Comparison of ENCODE assay signal across 8 mouse cellular contexts in the genomic region with DNA sequence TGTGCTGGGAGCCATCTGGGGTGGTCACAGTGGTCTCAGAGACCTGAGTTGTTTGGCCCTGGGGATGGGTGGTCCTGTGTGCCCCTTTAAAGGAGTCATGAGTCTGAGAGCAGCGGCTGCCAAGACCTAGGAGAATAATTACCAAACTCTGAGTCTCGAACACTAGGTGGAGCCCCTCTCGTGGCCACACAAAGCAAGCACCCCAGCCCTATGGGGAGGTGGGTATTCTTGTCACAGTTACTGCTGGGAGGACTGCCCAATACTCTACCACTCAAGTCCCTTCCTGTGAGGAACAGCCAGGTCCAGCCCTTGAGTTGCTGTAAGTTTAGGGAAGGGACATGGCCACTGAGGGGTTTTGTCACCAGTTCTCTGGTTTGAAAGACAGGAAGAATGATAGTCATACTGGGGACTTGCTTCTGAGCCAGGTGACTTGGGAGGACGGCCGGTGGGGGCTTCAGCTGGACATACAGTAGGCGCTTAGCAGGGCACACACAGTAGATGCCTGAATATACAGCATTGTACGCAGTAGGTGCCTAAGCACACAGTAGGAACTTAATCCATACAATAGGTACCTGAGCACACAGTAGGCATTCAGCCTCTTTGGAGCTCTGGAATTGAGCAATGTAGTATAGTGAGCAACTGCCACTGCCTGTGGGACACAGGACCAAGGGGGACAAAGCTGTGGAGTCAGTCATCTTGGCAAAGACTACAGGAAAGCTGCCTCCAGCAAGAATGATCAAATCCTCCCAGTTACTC. TPM values are rescaled to one million over a fixed set of nuclear protein-coding genes. Genes with fewer than 3 reads are reported as not detected.
DNase-seq lines count a peak whose midpoint lies in the region; ATAC-seq and TF ChIP-seq lines count a peak whose summit lies in the region.

No protein-coding gene starts in this region.

- H3K27me3 ChIP-seq in ES-Bruce4 (ENCODE audit: control insufficient read depth, insufficient read depth, low read length, poor library complexity, severe bottlenecking) = no peaks in the 10 kb centered on the region
- H3K27me3 ChIP-seq in intestine, embryonic 14.5 days (replicated peaks; ENCODE audit: control insufficient read depth, insufficient read depth, low read length) = no peaks in the 10 kb centered on the region

- peak; percentile 55; the same call in 1 of the 2 replicates for ATAC-seq in frontal cortex, adult (ENCODE audit: low TSS enrichment)
- ATAC-seq in intestine, embryonic 14.5 days (replicated peaks; ENCODE audit: low FRiP score, low TSS enrichment, low read depth) = peak; percentile 45; the same call in 1 of the 2 replicates

- TF ChIP-seq EP300 in ES-Bruce4 (IDR thresholded peaks at IDR 0.05; ENCODE audit: insufficient read depth, low read depth, low read length) = no peak

- no peak overlapping the region for H3K9ac ChIP-seq in ES-Bruce4 (ENCODE audit: low read depth, poor library complexity, severe bottlenecking)
- H3K9ac ChIP-seq in intestine, embryonic 14.5 days (ENCODE audit: low read length) = no peak overlapping the region

- 46% methylated on average over 7 of the region's 7 CpGs for WGBS in intestine, embryonic 14.5 days
- WGBS in lung, adult 2 months = 40% methylated on average over 7 of the region's 7 CpGs

- TF ChIP-seq CTCF in ES-Bruce4 (IDR thresholded peaks at IDR 0.05; ENCODE audit: low read depth, low read length) = peak; percentile 68
- TF ChIP-seq CTCF in embryonic fibroblast, embryonic 13.5 days (IDR thresholded peaks at IDR 0.05; ENCODE audit: borderline replicate concordance, insufficient read depth, low read length) = peak; percentile 34; the same call in 1 of the 2 replicates
- peak; percentile 73 for TF ChIP-seq CTCF in lung, adult 2 months (IDR thresholded peaks at IDR 0.05; ENCODE audit: insufficient read depth, low read length)

- H3K4me3 ChIP-seq in ES-Bruce4 (ENCODE audit: low read depth, low read length) = no peak overlapping the region
- no peak overlapping the region for H3K4me3 ChIP-seq in embryonic fibroblast, embryonic 13.5 days (ENCODE audit: insufficient read depth, low read length)
- H3K4me3 ChIP-seq in intestine, embryonic 14.5 days (ENCODE audit: low read depth, low read length) = no peak overlapping the region
- H3K4me3 ChIP-seq in lung, adult 2 months (replicated peaks; ENCODE audit: extremely low read depth, low read depth, low read length) = no peak overlapping the region

- H3K36me3 ChIP-seq in ES-Bruce4 (ENCODE audit: control insufficient read depth, insufficient read depth, low read length, poor library complexity, severe bottlenecking) = no peaks in the 10 kb centered on the region
- H3K36me3 ChIP-seq in intestine, embryonic 14.5 days (ENCODE audit: control insufficient read depth, insufficient read depth, low read length) = no peaks in the 10 kb centered on the region

- DNase-seq in frontal cortex, postnatal 14 days (ENCODE audit: low spot score in 2 of 2) = no peak
- peak; percentile 76 for DNase-seq in intestine, embryonic 14.5 days (ENCODE audit: low spot score)
- DNase-seq in lung, adult 2 months = peak; percentile 63
- DNase-seq in right cerebral cortex, postnatal 10 days (ENCODE audit: low spot score in 2 of 2) = peak; percentile 65 to 73
- DNase-seq in spleen, postnatal 36 days (ENCODE audit: low spot score in 2 of 2) = no peak

- no peak overlapping the region for H3K27ac ChIP-seq in ES-Bruce4 (ENCODE audit: insufficient read depth, low read length)
- H3K27ac ChIP-seq in embryonic fibroblast, embryonic 13.5 days (ENCODE audit: insufficient read depth, low read length) = no peak overlapping the region
- no peak overlapping the region for H3K27ac ChIP-seq in intestine, embryonic 14.5 days (ENCODE audit: low read depth)

- H3K4me2 ChIP-seq in intestine, embryonic 14.5 days (ENCODE audit: low read length) = no peak overlapping the region

- H3K9me3 ChIP-seq in ES-Bruce4 (replicated peaks; ENCODE audit: control insufficient read depth, insufficient read depth, low read length, poor library complexity, severe bottlenecking) = no peaks in the 10 kb centered on the region
- no peaks in the 10 kb centered on the region for H3K9me3 ChIP-seq in intestine, embryonic 14.5 days (ENCODE audit: control insufficient read depth, low read length)

- no peaks in the 10 kb centered on the region for H3K4me1 ChIP-seq in ES-Bruce4 (ENCODE audit: control insufficient read depth, insufficient read depth, low read length)
- no peaks in the 10 kb centered on the region for H3K4me1 ChIP-seq in embryonic fibroblast, embryonic 13.5 days (ENCODE audit: control insufficient read depth, insufficient read depth, low read length)
- H3K4me1 ChIP-seq in intestine, embryonic 14.5 days (replicated peaks; ENCODE audit: control insufficient read depth, insufficient read depth, low read length) = no peaks in the 10 kb centered on the region
- H3K4me1 ChIP-seq in lung, adult 2 months (ENCODE audit: control insufficient read depth, insufficient read depth, low read length) = peaks cover 13% of the 10 kb centered on the region

- TF ChIP-seq POLR2A in ES-Bruce4 (IDR thresholded peaks at IDR 0.05; ENCODE audit: insufficient read depth, low read length) = no peak
- no peak for TF ChIP-seq POLR2A in embryonic fibroblast, embryonic 13.5 days (IDR thresholded peaks at IDR 0.05; ENCODE audit: low read depth, low read length)
- TF ChIP-seq POLR2A in lung, adult 2 months (IDR thresholded peaks at IDR 0.05; ENCODE audit: borderline replicate concordance, extremely low read depth, low read depth, low read length) = no peak

RNA-seq across cellular contexts. Expression of gene Tmem129, which starts 25.9 kb away (rescaled TPM):
- 7.3 and 9.5 TPM in 2 replicates for polyA plus RNA-seq in ES-Bruce4 (2011; ENCODE audit: insufficient read depth, insufficient read length, low read depth, missing spikeins)
- polyA plus RNA-seq in embryonic fibroblast, embryonic 13.5 days (2011; ENCODE audit: insufficient read length, low read depth, missing spikeins) = 22.8 and 28.1 TPM in 2 replicates
- polyA plus RNA-seq in intestine, embryonic 14.5 days (2014; fragmentation: Nextera tagmentation; extraction: Ambion mirVana) = 39.3 and 42.4 TPM in 2 replicates
- 41.5 and 46.1 TPM in 2 replicates for polyA plus RNA-seq in lung, adult 2 months (2012; rRNA removed)

RNA-seq across cellular contexts. Expression of gene Tacc3, which starts 26.1 kb away (rescaled TPM):
- polyA plus RNA-seq in ES-Bruce4 (2011; ENCODE audit: insufficient read depth, insufficient read length, low read depth, missing spikeins) = 162 and 185 TPM in 2 replicates
- 62.0 and 75.1 TPM in 2 replicates for polyA plus RNA-seq in embryonic fibroblast, embryonic 13.5 days (2011; ENCODE audit: insufficient read length, low read depth, missing spikeins)
- polyA plus RNA-seq in intestine, embryonic 14.5 days (2014; fragmentation: Nextera tagmentation; extraction: Ambion mirVana) = 174 and 191 TPM in 2 replicates
- polyA plus RNA-seq in lung, adult 2 months (2012; rRNA removed) = 3.1 and 5.3 TPM in 2 replicates

RNA-seq across cellular contexts. Expression of gene Slbp, which starts 31.7 kb away (rescaled TPM):
- 109 and 121 TPM in 2 replicates for polyA plus RNA-seq in ES-Bruce4 (2011; ENCODE audit: insufficient read depth, insufficient read length, low read depth, missing spikeins)
- 60.2 and 67.7 TPM in 2 replicates for polyA plus RNA-seq in embryonic fibroblast, embryonic 13.5 days (2011; ENCODE audit: insufficient read length, low read depth, missing spikeins)
- 214 and 230 TPM in 2 replicates for polyA plus RNA-seq in intestine, embryonic 14.5 days (2014; fragmentation: Nextera tagmentation; extraction: Ambion mirVana)
- polyA plus RNA-seq in lung, adult 2 months (2012; rRNA removed) = 20.4 and 21.3 TPM in 2 replicates

RNA-seq across cellular contexts. Expression of gene Fgfr3, which starts 37.4 kb away (rescaled TPM):
- polyA plus RNA-seq in ES-Bruce4 (2011; ENCODE audit: insufficient read depth, insufficient read length, low read depth, missing spikeins) = 2.9 and 4.0 TPM in 2 replicates
- 0.97 and 1.7 TPM in 2 replicates for polyA plus RNA-seq in embryonic fibroblast, embryonic 13.5 days (2011; ENCODE audit: insufficient read length, low read depth, missing spikeins)
- 11.1 and 13.7 TPM in 2 replicates for polyA plus RNA-seq in intestine, embryonic 14.5 days (2014; fragmentation: Nextera tagmentation; extraction: Ambion mirVana)
- 237 and 258 TPM in 2 replicates for polyA plus RNA-seq in lung, adult 2 months (2012; rRNA removed)

RNA-seq across cellular contexts. Expression of gene Gm9903, which starts 54.4 kb away (rescaled TPM):
- 0.38 TPM in 1 of 2 replicates, not detected in the other for polyA plus RNA-seq in ES-Bruce4 (2011; ENCODE audit: insufficient read depth, insufficient read length, low read depth, missing spikeins)
- polyA plus RNA-seq in embryonic fibroblast, embryonic 13.5 days (2011; ENCODE audit: insufficient read length, low read depth, missing spikeins) = 1.3 and 1.4 TPM in 2 replicates
- 0.27 and 0.46 TPM in 2 replicates for polyA plus RNA-seq in intestine, embryonic 14.5 days (2014; fragmentation: Nextera tagmentation; extraction: Ambion mirVana)
- 0.52 and 0.73 TPM in 2 replicates for polyA plus RNA-seq in lung, adult 2 months (2012; rRNA removed)

Comparison
In these comparisons a context has a peak if more than half of its experiments do, and no peak if none do; other contexts are left out.
1. DNase-seq: peak in intestine, embryonic 14.5 days (single experiment), lung, adult 2 months (single experiment) and right cerebral cortex, postnatal 10 days (2 of 2); none in frontal cortex, postnatal 14 days (0 of 2) and spleen, postnatal 36 days (0 of 2).
2. RNA of gene Tacc3, which starts 26.1 kb away (polyA plus RNA-seq): 162 to 185 TPM in ES-Bruce4, 174 to 191 TPM in intestine, embryonic 14.5 days and 62.0 to 75.1 TPM in embryonic fibroblast, embryonic 13.5 days; 3.1 to 5.3 TPM in lung, adult 2 months; every median in the first group is over 10 times any median in the second.
3. Peak in every context shown above with its lines, with median percentiles within 50 percentile points of each other: CTCF ChIP-seq.